Mouse (Mus musculus) embryonic facial prominence, embryonic 15.5 days (tissue): ENCODE measurements at regions not wholly inside any gene's neighbourhood (a gene's known extent, or its start where the extent isn't known, plus 50 kb on each side); places are given as distances from the start of the nearest gene placed in this dataset.

Source experiments
- ATAC-seq: fragments of 200-750 bp; cut with Nextera tagmentation; 2 replicates; pipeline ENCODE4 v1.8.0; 2017; ENCODE audit warnings: low read depth, moderate TSS enrichment; ENCODE audit not compliant: insufficient number of reproducible peaks, low FRiP score, low TSS enrichment
- H3K27ac ChIP-seq: fragments of 300-500 bp; sonication (generic); replicated peaks from 2 replicates; pipeline ENCODE4 v1.5.1; 2015; ENCODE audit warnings: mild to moderate bottlenecking, inconsistent platforms
- H3K27me3 ChIP-seq: fragments of 300-500 bp; sonication (generic); 2 replicates; pipeline ENCODE4 v1.6.1; 2015; ENCODE audit warnings: inconsistent platforms
- H3K36me3 ChIP-seq: fragments of 300-500 bp; sonication (generic); 2 replicates; pipeline ENCODE4 v1.6.1; 2015; ENCODE audit warnings: mild to moderate bottlenecking, inconsistent platforms
- H3K4me1 ChIP-seq: fragments of 300-500 bp; sonication (generic); 2 replicates; pipeline ENCODE4 v1.6.1; 2015; ENCODE audit warnings: inconsistent platforms
- H3K4me2 ChIP-seq: fragments of 300-500 bp; sonication (generic); replicated peaks from 2 replicates; pipeline ENCODE4 v1.6.1; 2015; ENCODE audit warnings: mild to moderate bottlenecking, inconsistent platforms
- H3K4me3 ChIP-seq: fragments of 300-500 bp; sonication (generic); replicated peaks from 2 replicates; pipeline ENCODE4 v1.5.1; 2015; ENCODE audit warnings: mild to moderate bottlenecking, inconsistent platforms
- H3K9ac ChIP-seq: fragments of 300-500 bp; sonication (generic); 2 replicates; pipeline ENCODE4 v1.6.1; 2015; ENCODE audit warnings: inconsistent platforms
- H3K9me3 ChIP-seq: fragments of 300-500 bp; sonication (generic); replicated peaks from 2 replicates; pipeline ENCODE4 v1.6.1; 2016; ENCODE audit warnings: inconsistent platforms
- WGBS: fragments of 180-500 bp; shearing (Covaris S2); methylation state at CpG from one replicate; pipeline ENCODE4 v1.1.7; 2015; 5-methylcytosine and 5-hydroxymethylcytosine counted together

- Histone ChIP-seq H3K4me3 (no peak overlapping the region), H3K36me3 (no peaks in the 10 kb centered on the region), H3K9me3 (no peaks in the 10 kb centered on the region), H3K27ac (no peak overlapping the region), H3K4me1 (no peaks in the 10 kb centered on the region), H3K9ac (no peak overlapping the region), H3K27me3 (no peaks in the 10 kb centered on the region), H3K4me2 (no peak overlapping the region)
- ATAC-seq, result peak; percentile 65
- 70% methylated on average over 2 of the region's 2 CpGs for whole genome bisulfite sequencing
Measured at GRCm38 (mm10) chr12:21480226-21480625, 62.8 kb upstream of the Ywhaq start.

GRCm38 (mm10) chr12:21479251-21479650, 61.8 kb upstream of the Ywhaq start:
- Histone ChIP-seq H3K4me3 (no peak overlapping the region), H3K27ac (no peak overlapping the region), H3K9me3 (no peaks in the 10 kb centered on the region), H3K27me3 (no peaks in the 10 kb centered on the region), H3K4me1 (no peaks in the 10 kb centered on the region), H3K9ac (no peak overlapping the region), H3K4me2 (no peak overlapping the region), H3K36me3 (no peaks in the 10 kb centered on the region)
- 70% methylated on average over 1 of the region's 1 CpGs for WGBS
- no peak for ATAC-seq

- Histone ChIP-seq H3K9me3 (no peaks in the 10 kb centered on the region), H3K27me3 (no peaks in the 10 kb centered on the region), H3K36me3 (no peaks in the 10 kb centered on the region), H3K4me1 (no peaks in the 10 kb centered on the region), H3K4me3 (no peak overlapping the region), H3K27ac (no peak overlapping the region), H3K4me2 (no peak overlapping the region), H3K9ac (no peak overlapping the region)
- 81% methylated on average over 2 of the region's 2 CpGs for WGBS
- ATAC-seq, result no peak
Measured at GRCm38 (mm10) chr12:21476516-21476915, 59.1 kb upstream of the Ywhaq start.

GRCm38 (mm10) chr12:21472951-21473710, 55.7 kb upstream of the Ywhaq start:
- H3K27ac ChIP-seq, result no peak overlapping the region
- no peak overlapping the region for H3K4me2 ChIP-seq
- ATAC-seq, result no peak
- no peaks in the 10 kb centered on the region for H3K9me3 ChIP-seq
- WGBS, result 87% methylated on average over 6 of the region's 6 CpGs
- no peaks in the 10 kb centered on the region for H3K36me3 ChIP-seq
- H3K4me3 ChIP-seq, result no peak overlapping the region
- H3K9ac ChIP-seq, result no peak overlapping the region
- no peaks in the 10 kb centered on the region for H3K4me1 ChIP-seq
- no peaks in the 10 kb centered on the region for H3K27me3 ChIP-seq

- no peaks in the 10 kb centered on the region for H3K4me1 ChIP-seq
- WGBS, result 56% methylated on average over 4 of the region's 4 CpGs
- H3K4me2 ChIP-seq, result no peak overlapping the region
- peak; percentile 43; the same call in 1 of the 2 replicates for ATAC-seq
- H3K4me3 ChIP-seq, result no peak overlapping the region
- H3K9ac ChIP-seq, result no peak overlapping the region
- no peaks in the 10 kb centered on the region for H3K27me3 ChIP-seq
- H3K36me3 ChIP-seq, result no peaks in the 10 kb centered on the region
- H3K9me3 ChIP-seq, result no peaks in the 10 kb centered on the region
- no peak overlapping the region for H3K27ac ChIP-seq
Measured at GRCm38 (mm10) chr12:21472487-21472886, 55.0 kb upstream of the Ywhaq start.

GRCm38 (mm10) chr12:21471986-21472385, 54.5 kb upstream of the Ywhaq start:
- no peak overlapping the region for H3K9ac ChIP-seq
- no peaks in the 10 kb centered on the region for H3K27me3 ChIP-seq
- no peaks in the 10 kb centered on the region for H3K4me1 ChIP-seq
- no peak overlapping the region for H3K4me3 ChIP-seq
- no peak overlapping the region for H3K27ac ChIP-seq
- H3K4me2 ChIP-seq, result no peak overlapping the region
- no peak for ATAC-seq
- WGBS, result 62% methylated on average over 7 of the region's 7 CpGs
- H3K9me3 ChIP-seq, result no peaks in the 10 kb centered on the region
- H3K36me3 ChIP-seq, result no peaks in the 10 kb centered on the region

GRCm38 (mm10) chr12:21470286-21470685, 52.8 kb upstream of the Ywhaq start:
- H3K9ac ChIP-seq, result no peak overlapping the region
- H3K27ac ChIP-seq, result no peak overlapping the region
- no peaks in the 10 kb centered on the region for H3K4me1 ChIP-seq
- no peaks in the 10 kb centered on the region for H3K36me3 ChIP-seq
- no peaks in the 10 kb centered on the region for H3K9me3 ChIP-seq
- ATAC-seq, result no peak
- H3K27me3 ChIP-seq, result no peaks in the 10 kb centered on the region
- no peak overlapping the region for H3K4me2 ChIP-seq
- H3K4me3 ChIP-seq, result no peak overlapping the region
- WGBS, result 90% methylated on average over 3 of the region's 3 CpGs
